Mouse (Mus musculus) ES-CJ7 (cell line): ENCODE measurements around the gene Dppa3.

Experiments
- DNase-seq: peaks from one replicate; pipeline ENCODE4 v3.0.0; 2011; ENCODE audit warnings: low read depth, low spot score

Gene Dppa3

DNA sequence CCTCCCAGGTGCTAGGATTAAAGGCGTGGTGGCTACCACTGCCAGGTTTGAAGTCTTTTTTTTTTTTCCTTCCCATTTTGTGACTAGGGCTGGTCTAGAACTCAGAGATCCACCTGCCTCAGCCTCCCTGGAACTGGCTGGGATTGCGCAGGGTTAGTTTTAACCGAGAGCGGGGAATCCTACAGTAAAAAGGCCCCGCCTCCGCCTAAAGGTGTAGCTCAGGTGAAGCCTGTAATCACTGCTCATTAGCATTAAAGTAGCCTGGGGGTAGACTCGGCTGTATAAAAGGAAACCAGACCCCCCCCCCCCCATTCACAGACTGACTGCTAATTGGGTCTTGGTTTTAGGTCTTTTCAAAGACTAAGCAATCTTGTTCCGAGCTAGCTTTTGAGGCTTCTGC, at the start of gene Dppa3:
TSS of gene Dppa3 (plus strand) at position 301 of the 400 bp plus-strand sequence.
- no peak for DNase-seq

DNA sequence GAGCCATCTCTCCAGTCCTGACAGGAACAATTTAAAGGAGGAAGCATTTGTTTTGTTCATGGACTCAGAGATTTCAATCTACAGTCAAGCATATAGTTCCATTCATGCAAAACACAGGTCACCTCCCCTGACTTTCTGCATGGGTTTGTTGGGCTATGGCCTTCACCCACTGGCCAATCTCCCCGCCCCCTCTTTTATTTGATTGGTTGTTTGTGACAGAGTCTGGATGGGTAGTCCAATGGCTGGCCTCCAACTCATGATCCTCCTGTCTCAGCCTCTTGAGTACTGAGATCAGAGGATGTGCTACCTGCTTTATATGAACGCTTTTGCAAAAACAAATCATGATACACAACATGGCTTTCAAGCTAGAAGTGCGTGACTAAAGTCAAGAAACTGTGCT, 49.2 kb upstream of the Dppa3 start:
- DNase-seq, result no peak

DNA sequence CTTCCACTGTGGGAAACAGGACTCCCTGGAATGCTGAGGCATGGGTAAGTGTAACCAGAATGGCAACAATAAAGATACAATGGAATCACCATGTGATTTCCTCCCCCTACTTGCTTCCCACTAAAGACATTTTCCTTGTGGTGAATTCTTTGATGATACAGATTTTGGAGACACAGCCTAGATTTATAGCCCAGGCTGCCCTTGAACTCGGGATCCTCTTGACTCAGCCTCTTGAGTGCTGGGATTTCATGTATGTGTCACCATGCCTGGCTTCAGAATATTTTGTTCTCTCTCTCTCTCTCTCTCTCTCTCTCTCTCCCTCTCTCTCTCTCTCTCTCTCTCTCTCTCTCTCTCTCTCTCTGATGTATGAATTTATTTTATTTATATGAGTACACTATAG, 47.1 kb upstream of the Dppa3 start:
- DNase-seq, result no peak

DNA sequence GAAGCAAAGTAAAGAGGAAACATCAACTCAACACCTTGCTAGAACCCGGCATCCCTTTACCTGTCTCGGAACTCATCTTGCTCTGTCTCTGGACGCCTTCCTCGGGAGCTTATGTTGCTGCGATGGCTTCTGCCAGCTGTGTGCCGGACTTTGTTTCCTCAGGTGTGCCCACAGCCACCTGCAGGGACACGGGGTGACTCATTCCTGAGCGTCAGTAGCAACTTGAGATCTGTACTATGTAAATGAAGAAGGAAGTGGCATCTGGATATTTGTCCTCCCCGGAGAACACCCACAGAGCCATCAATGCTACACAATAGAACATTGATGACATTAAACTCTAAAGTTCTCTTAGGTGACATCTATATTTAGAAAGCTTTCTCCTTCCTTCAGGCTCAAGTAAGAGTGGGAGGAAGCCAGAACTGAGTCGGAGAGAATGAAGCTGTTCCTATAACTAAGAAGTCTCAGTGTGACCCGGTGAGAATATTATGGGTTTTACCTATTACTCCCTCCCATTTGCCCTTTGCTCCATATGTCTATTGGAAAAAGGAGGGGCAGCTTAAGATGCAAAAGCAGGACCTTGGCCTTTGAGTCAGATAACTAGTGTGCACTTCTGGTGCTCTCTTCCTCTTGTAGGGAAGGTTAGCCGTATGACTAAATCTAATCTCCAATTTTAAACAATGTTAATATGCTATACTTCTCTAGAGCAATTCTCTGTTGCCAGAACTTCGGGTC, 35.0 kb upstream of the Dppa3 start:
- peak; percentile 84 for DNase-seq

DNA sequence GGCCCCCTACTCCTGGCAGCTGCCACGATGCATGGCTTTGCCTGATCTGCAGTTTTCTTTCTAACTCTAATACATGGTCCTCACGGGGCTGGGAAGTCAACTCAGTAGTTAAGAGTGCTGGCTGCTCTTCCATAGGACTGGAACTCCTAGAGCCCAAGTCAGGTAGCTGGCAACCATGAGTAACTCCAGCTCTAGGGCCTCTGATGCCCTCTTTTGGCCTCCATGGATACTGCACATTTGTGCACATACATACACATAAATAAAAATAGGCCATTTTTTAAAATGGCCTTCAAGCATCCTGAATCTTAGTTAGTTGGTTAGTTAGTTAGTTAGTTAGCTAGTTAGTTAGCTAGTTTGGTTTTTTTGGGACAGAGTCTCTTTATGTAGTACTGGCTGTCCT, 33.3 kb upstream of the Dppa3 start:
- DNase-seq, result peak; percentile 63

DNA sequence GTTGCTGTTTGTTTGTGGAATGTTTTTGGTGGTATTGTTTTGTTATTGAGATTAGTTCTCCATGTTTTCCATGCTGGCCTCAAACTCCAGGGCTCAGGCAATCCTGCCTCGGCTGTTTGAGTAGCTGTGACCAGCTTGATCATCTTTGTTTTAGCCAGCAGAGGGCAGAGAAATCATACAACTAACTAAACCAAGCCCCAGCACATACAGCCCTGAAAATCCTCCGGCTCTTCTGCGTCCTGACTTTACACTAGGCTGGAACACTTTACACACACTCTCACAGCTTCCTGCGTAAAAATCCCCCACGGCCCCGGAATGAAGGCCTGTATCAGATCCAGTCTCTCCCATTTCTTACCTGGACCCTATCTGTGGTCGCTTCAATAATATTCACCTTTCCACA, 30.6 kb upstream of the Dppa3 start:
- peak; percentile 80 for DNase-seq

DNA sequence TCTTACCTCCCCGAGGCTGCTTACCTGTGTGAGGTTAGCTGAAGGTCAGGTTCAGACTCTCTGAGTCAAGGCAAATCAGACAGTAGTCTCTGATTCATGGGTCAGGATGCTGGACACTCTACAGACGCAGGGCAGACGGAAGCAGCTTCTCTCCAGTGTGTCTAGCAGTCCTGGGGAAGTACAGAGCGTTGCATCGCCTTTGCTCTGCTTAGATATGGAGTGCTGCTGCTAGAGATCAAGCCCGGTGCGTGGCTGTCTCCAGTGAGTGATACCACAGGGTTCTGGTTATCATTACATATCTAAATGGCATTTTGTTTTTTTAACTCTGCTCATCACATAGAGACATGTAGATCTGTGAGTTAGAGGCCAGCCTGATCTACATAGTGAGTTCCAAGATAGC, 29.6 kb upstream of the Dppa3 start:
- no peak for DNase-seq

DNA sequence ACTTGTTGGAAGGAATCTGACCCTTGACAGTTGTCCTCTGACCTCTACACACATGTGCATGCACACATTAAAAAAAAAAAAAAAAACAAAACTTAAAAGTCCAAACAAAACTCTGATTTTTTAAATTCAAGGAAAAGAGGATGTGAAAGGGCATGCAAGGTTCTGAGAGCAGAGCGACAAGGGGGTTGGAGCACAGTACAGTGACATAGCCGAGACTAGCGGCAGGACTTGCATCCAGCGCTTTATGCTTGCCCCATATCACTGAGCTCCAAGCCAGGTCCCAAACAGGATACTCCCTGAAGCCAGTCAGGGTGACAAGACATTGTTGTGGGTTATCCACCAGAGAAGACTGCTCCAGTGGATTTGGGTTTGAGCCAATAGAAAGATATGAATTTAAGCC, 28.2 kb upstream of the Dppa3 start:
- DNase-seq, result no peak

DNA sequence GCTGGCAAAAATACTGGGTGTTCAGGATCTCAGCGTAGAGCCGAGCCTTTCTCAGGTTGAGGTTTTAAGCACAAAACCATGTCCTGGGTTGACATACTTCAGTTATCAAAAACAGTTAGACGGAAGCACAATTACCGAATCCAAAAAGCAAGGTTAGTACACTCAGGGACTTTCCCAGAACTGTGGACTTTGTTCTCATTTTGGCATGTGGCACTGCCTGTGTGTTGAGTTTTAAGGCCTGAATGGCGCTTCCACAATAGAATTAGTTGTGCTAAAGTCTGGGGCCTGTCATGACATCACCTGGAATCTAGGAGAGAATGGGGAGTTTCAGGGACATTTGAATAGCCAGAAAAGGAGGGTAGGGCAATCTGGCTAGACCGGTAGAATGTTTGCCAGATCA, 27.8 kb upstream of the Dppa3 start:
- no peak for DNase-seq

DNA sequence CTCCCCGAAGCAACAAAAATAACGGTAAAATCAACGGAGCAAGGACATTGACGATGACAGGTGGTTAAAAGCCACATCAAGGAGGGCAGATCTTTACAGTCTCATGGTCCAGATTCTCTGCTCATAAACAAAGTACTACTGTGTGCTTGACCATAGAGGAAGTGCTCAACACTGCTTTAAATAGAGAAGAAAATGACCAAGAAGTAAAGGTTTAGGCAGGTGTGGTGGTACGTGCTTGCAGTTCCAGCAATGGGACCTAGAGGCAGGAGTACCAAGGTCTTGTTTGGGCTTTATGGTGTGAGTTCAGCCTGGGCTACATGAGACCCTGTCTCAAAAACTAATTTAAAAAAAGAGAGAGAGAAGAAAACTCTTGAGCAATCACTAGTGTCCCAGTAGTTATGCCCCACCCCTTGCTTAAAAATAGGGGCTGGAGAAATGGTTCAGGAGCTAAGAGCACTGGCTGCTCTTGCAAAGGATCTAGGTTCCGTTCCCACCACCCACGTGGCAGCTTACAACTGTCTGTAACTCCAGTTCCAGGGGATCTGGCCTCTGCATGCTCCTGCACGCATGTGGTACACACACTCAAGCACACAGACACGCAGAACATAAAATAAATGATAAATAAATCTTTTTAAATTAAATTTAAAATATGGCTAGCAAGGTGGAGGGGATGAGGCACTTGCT, 27.0 kb upstream of the Dppa3 start:
- no peak for DNase-seq

DNA sequence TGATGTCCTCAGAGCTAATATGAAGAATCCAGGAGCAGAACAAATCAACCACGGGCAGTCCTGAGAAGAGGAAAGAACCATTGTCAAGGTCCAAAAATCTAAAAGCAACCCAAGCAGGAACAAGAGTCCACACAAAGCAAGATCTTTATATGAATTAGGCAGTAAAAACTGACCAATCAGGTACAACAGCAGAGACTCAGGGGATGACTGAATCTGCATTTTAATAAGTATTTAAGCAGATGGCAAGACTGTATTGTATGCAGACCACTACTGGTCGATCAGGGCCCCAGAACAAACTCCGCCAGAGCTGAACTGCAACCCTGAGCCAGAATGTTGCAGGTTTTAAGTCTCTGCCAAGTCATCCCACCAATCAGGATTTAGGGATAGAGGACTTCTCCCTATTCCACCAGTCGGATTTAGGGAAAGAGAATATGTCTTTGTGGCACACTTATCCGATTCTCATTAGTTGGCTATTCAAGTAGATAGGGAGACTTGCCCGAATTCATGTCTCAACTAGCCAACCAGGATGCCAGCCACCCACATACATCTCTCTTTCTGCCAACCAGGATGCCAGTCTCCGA, 26.1 kb upstream of the Dppa3 start:
- no peak for DNase-seq

DNA sequence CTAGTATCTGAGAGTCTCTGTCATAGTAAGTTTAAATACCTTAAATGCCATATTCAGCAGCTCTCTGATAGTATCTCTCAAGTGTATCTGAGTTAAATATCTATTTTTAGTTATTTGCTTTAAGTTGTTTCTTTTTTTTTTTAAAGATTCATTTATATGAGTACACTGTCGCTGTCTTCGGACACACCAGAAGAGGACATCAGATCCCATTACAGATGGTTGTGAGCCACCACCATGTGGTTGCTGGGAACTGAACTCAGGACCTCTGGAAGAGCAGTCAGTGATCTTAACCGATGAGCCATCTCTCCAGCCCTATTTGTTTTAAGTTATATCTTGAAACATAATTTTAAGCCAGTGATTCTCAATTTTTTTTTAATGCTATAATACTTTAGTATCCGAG, 25.2 kb upstream of the Dppa3 start:
- no peak for DNase-seq

DNA sequence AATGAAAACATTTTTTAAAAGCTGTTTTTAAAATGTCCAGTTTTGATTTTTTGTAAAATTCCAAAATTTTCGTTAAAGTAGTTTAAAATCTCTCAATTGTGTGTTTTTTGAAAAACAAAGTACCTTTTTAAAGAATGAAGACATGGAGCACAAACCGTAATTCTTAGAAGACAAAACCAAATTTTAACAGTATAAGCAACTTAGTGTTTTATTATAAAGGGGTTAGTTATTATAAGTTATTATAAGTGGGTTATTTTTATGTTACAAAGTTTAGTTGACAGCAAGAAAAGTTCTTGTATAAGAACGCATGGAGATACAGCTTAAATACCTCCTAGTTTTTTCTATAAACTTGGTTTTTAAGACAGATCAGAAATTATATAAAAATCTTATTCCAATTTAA, 24.6 kb upstream of the Dppa3 start:
- no peak for DNase-seq

DNA sequence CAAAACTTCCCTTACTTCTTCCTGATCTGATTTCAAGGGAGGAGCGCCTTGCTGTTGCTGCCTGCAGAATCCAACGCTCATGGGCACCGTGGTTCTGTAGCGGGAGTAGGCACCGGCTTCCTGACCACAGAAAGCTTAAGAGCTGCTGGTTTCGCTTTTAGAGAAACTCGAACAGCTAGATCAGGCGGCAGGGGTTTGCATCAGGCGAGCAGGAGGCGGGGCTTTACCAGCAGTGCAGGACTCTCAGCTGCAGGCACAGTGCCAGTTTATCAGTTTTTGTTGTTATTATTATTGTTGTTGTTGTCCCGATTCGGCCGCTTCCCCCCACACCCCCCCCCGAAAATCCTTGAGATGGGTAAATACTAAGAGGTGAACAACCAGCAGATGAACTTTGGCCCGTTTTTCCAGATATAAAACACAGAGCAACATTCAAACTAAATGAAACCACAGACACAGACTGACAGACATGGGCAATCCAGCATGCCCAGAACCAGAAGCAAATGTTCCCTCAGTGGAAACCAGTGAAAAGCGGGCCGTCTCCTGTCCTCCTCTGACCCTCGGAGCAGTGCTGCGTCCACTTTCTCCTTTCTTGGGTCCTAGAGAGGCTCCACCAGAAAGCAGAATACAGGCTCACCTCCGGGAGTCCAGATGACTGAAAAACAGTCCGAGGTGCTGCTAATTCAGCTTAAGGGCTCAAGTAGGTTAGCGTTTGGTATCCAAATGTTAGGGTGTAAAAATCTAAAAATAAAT, 23.8 kb upstream of the Dppa3 start, which contains the start of gene Apobec1:
TSS of gene Apobec1 (minus strand) at position 203 of the 750 bp plus-strand sequence.
- peak; percentile 79 for DNase-seq

DNA sequence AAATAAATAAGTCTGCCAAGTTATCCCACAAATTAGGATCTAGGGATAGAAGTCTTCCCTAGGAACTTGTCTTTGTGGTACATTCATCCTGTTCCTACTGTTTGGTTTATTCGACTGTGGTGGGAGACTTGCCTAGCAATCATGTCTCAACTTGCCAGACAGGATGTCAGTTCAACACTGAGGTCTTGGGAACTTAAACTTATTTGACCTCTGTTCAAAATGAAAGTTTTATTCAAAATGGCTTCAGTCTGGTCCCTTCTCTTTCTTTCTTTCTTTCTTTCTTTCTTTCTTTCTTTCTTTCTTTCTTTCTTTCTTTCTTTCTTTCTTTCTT, 23.3 kb upstream of the Dppa3 start:
- no peak for DNase-seq

DNA sequence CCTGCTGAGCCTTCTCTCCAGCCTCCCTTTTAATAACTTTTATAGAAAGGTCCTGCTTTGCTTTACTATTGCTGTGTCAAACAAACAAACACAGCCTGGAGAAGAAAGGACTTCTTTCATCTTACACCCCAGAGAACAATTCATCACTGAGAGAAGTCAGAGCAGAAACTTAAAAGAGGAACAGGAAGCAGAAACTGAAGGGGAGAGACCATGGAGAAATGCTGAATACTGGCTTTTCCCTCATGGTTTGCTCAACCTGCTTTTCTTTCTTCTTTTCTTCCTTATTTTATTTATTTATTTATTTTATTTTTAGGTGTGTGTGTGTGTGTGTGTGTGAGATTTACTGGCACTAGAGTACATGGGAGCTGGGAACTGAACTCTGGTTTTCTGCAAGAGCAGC, 21.9 kb upstream of the Dppa3 start:
- no peak for DNase-seq

DNA sequence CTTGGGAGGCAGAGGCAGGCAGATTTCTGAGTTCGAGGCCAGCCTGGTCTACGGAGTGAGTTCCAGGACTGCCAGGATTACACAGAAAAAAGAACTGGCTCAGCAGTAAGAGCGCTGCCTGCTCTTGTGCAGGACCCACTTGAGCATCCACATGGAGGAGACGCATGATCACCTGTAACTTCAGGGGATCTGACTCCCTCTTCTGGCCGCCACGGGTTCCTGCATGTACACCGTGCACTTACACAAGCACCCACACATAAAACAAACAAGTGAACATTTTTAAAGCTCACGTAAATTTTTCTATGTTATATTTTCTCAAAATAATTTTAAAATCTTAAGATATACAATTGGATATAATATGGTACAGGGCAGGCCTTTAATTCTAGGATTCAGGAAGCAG, 20.7 kb upstream of the Dppa3 start:
- DNase-seq, result peak; percentile 93

DNA sequence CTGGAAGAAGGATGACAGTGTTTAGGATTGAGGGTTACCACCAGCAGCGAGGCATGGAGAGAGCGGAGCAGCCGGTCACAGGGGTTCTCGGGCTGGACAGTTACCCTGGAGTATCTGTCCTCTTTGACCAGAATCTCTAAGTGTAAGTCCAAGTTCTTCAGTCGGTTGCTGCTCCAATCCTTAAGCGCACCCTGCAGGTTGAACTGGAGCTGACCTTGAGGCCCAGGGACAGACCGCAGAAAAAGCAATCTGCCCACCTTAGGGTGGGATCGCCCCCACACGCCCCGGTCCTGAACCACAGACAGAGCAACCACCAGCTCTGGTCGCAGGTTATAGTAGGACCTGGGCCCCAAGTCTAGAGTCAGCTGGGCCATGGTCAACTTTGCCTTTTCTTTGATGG, 19.5 kb upstream of the Dppa3 start:
- peak; percentile 58 for DNase-seq

DNA sequence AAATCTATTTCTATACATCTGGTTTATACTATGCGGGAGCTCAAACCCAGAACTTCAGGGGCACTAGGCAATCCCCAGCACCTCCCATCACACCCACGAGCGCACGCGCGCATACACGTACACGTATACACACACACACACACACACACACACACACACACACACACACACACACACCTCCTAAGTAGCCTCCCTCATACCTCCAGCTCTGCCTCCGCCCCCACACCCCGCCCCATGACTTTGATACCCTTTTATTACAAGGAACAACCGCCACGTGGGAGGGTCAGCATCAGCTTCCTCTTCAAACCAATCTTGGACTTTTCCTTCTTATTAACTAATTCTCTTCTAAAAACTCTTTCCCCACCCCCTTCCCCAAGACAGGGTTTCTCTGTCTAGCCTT, 18.5 kb upstream of the Dppa3 start:
- peak; percentile 95 for DNase-seq

DNA sequence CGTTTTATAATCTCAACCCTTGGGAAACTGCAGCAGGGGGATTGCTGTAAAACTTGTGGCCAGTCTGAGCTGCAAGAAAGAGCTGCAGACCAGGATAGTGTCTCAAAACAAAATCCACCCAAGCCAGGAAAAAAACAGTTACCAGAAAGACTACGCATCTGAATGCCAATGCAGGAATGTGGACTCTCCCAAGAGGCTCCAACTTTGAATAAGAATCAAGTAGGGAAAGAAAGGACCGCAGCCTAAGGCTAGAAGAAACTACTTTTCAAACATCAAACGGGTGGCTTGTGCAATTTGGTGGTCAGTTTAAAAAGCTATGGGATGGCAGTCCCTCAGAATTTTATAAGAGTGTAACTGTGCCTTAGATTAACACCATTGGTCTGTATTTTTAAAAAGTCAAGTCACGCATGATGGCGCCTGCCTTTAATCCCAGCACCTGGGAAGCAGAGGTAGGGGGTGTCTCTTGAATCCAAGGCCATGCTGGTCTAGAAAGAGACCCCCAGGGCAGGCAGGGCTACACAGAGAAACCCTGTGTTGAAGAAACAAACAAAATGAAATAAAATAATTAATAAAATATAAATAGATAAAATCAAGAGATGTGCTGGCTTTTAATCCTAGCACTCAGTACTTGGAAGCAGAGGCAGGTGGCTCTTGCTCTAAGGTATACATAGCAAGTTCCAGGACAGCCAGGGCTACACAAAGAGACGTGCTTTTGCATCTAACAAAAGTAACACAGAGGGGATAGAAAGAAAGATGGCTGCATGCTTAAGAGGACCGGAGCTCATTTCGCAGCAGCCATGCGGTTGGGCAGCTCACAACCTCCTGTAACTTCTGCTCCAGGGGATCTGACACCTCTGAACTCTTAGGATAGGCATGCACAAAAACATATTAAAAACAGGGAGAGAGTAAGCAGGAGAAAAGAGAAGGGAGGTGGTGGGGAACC, 17.5 kb upstream of the Dppa3 start:
- peak; percentile 97 for DNase-seq

DNA sequence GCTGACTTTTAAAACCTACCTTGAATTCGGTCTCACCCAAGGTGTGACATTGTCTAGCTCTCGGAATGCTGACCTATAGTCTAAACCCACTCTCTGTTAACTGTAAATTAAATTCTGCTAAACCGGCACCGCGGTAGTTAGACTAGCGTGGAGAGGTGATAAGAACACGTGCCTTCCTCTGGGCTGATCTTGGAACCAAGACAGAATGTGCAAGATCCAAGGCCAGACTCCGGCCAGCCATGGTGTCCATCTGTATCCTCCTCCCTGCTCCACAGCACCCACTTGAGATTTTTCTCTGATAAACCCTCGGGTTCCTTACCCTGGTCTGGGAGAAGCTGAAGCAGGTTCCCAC, 16.9 kb upstream of the Dppa3 start:
- DNase-seq, result peak; percentile 59
